Mouse (Mus musculus) embryonic facial prominence, embryonic 14.5 days (tissue): ENCODE data around the gene Insl5. TPM values are rescaled to one million over a fixed set of nuclear protein-coding genes. Genes with fewer than 3 reads are reported as not detected.
A peak's percentile ranks its signal among the peaks of the same experiment; 100 is the strongest.

Source experiments
- ATAC-seq: fragments of 200-750 bp; cut with Nextera tagmentation; 2 replicates; pipeline ENCODE4 v1.8.0; 2017; ENCODE audit warnings: low read depth, moderate number of reproducible peaks, moderate TSS enrichment
- DNase-seq: peaks from one replicate; pipeline ENCODE4 v3.0.0-alpha.2; 2015; ENCODE audit warnings: low spot score
- H3K27ac ChIP-seq: fragments of 300-500 bp; sonication (generic); replicated peaks from 2 replicates; pipeline ENCODE4 v1.5.1; 2014; ENCODE audit warnings: low read depth, mild to moderate bottlenecking, low read length, moderate library complexity
- H3K27me3 ChIP-seq: fragments of 300-500 bp; sonication (generic); replicated peaks from 2 replicates; pipeline ENCODE4 v1.6.1; 2014; ENCODE audit warnings: low read length; ENCODE audit not compliant: control insufficient read depth, insufficient read depth
- H3K36me3 ChIP-seq: fragments of 300-500 bp; sonication (generic); 2 replicates; pipeline ENCODE4 v1.6.1; 2014; ENCODE audit warnings: low read length, mixed read lengths; ENCODE audit not compliant: control insufficient read depth, insufficient read depth
- H3K4me1 ChIP-seq: fragments of 300-500 bp; sonication (generic); 2 replicates; pipeline ENCODE4 v1.6.1; 2014; ENCODE audit warnings: antibody characterized with exemption, low read length; ENCODE audit not compliant: control insufficient read depth, insufficient read depth
- H3K4me2 ChIP-seq: fragments of 300-500 bp; sonication (generic); 2 replicates; pipeline ENCODE4 v1.6.1; 2014; ENCODE audit warnings: low read depth, mild to moderate bottlenecking, low read length, moderate library complexity, mixed read lengths
- H3K4me3 ChIP-seq: fragments of 300-500 bp; sonication (generic); 2 replicates; pipeline ENCODE4 v1.5.1; 2014; ENCODE audit warnings: low read depth, mild to moderate bottlenecking, low read length
- H3K9ac ChIP-seq: fragments of 300-500 bp; sonication (generic); 2 replicates; pipeline ENCODE4 v1.6.1; 2014; ENCODE audit warnings: low read depth, mild to moderate bottlenecking, low read length, moderate library complexity, mixed read lengths
- H3K9me3 ChIP-seq: fragments of 300-500 bp; sonication (generic); 2 replicates; pipeline ENCODE4 v1.6.1; 2016; ENCODE audit warnings: low read length; ENCODE audit not compliant: control insufficient read depth
- WGBS: fragments of 180-500 bp; shearing (Covaris S2); extraction: QIAGEN DNeasy Blood & Tissue Kit; methylation state at CpG from one replicate; pipeline ENCODE4 v1.1.7; 2014; 5-methylcytosine and 5-hydroxymethylcytosine counted together
- polyA plus RNA-seq: library from polyadenylated mRNA; unstranded; fragments of >200 nt; fragmentation: Nextera tagmentation; extraction: Ambion mirVana; gene quantifications from 2 replicates; pipeline ENCODE4 v1.2.1, GENCODE M21; 2014

Gene Insl5
- polyA plus RNA-seq, result not detected in 2 replicates

DNA sequence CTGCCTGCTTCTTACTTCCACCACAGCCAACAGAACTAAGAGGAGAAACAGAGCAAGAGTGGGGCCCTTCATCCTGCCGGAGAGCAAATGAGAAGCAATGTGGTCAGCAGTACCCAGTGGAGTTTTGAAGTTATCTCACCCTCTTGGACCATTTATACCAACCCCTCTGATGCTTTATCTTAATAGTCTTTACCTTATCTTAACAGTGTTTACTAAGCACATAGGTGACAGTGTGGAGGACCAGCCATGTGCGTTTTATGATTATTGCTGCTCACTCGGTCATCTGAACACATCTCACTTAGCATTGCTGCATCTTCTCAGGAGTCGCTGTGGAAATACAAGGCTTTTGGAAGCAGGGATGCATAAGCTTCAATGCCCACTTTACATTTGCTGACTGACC lies at the start of gene Insl5:
Insl5 (minus strand) TSS at position 222 of the 400 bp plus-strand sequence.
- DNase-seq (no peak), ATAC-seq (no peak)
- Histone ChIP-seq H3K27me3 (no peaks in the 10 kb centered on the region), H3K4me3 (no peak within 1 kb of the TSS), H3K9me3 (no peaks in the 10 kb centered on the region), H3K4me1 (no peaks in the 10 kb centered on the region), H3K9ac (no peak within 1 kb of the TSS), H3K27ac (no peak within 1 kb of the TSS), H3K36me3 (no peaks in the 10 kb centered on the region), H3K4me2 (no peak within 1 kb of the TSS)
- 88% methylated on average over 4 of the region's 4 CpGs for WGBS

DNA sequence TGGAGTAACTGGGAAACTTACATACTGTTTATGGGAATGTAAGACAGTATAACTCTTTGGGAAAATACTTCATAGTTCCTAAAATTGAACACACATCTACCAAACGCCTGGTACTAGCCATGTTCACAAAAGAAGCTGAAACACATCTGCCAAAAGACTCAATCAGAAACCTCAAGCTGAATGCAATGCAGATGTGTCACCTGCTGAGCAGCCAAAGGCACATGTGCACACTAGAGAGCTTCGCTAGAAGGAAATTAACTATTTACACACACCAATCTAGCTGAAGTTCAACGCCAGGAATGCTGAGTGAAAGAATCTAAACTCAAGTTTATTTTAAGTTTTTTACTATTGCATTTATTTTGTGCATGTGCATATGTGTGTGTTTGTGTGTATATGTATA lies 44.0 kb upstream of the Insl5 start:
- Histone ChIP-seq H3K4me2 (no peak overlapping the region), H3K36me3 (no peaks in the 10 kb centered on the region), H3K4me1 (no peaks in the 10 kb centered on the region), H3K9me3 (no peaks in the 10 kb centered on the region), H3K9ac (no peak overlapping the region), H3K4me3 (no peak overlapping the region), H3K27ac (no peak overlapping the region), H3K27me3 (no peaks in the 10 kb centered on the region)
- ATAC-seq, result no peak
- peak; percentile 30 for DNase-seq
- 45% methylated on average over 3 of the region's 3 CpGs for WGBS

DNA sequence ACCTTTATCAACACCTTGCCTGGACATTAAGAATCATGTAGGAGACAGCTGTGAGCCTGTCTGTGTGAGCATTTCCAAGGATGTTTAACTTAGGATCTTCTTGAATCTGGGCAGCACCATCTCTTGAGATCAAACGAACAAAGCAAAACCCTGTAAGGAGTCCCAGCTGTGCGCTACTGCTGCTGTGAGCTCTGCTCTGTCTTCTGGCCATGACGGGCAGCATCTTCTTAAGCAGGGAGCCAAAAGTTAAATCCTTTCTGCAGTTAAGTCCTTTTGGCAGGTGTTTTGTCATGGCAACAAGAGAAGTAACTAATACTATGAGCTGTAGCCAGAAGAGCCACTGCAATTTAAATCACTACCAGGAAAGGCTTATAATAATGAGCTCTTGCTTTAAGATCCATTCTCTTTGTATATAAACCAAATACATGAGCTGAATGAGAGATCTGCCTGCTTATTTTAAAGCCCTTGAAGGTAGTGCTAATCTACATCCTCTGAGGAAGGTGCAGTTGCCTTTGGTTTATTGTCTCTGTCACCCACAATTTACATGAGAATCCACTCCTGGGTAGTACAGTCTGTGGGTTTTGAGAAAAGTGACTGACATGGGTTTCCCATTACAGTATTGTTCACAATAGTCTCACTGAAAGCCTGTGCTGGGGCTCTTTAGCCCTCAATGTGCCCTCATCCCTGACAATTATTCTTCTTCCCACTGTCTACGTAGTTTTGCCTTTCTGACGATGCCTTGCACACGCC lies 41.4 kb upstream of the Insl5 start:
- no peaks in the 10 kb centered on the region for H3K4me1 ChIP-seq
- no peak overlapping the region for H3K27ac ChIP-seq
- 60% methylated on average over 6 of the region's 6 CpGs for WGBS
- H3K9ac ChIP-seq, result no peak overlapping the region
- ATAC-seq (peak; percentile 47; the same call in 1 of the 2 replicates), DNase-seq (peak; percentile 59)
- no peaks in the 10 kb centered on the region for H3K36me3 ChIP-seq
- no peak overlapping the region for H3K4me2 ChIP-seq
- H3K9me3 ChIP-seq, result no peaks in the 10 kb centered on the region
- H3K27me3 ChIP-seq, result no peaks in the 10 kb centered on the region
- H3K4me3 ChIP-seq, result no peak overlapping the region

DNA sequence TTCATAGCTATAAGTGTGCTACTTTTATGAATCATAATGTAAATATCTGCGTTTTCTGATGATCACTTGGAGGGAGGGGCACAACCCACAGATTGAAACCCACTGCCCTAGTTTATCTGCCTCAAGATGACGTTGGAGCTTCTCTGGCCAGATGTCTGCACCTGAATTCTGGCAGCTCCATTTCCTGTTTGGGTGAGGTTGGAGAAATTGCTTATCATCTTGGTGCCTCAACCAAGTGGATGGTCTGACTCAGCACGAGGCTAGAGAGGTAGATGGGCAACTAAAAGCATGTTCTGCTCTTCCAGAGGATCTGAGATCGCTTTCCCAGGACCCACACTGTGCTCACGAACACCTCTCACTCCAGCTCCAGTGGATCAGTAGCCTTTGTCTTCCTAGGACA lies 38.3 kb upstream of the Insl5 start:
- ATAC-seq, result no peak
- WGBS, result 70% methylated on average over 5 of the region's 5 CpGs
- Histone ChIP-seq H3K36me3 (no peaks in the 10 kb centered on the region), H3K27me3 (no peaks in the 10 kb centered on the region), H3K9me3 (no peaks in the 10 kb centered on the region), H3K4me1 (no peaks in the 10 kb centered on the region), H3K4me2 (no peak overlapping the region), H3K4me3 (no peak overlapping the region), H3K27ac (no peak overlapping the region), H3K9ac (no peak overlapping the region)
- DNase-seq, result no peak

DNA sequence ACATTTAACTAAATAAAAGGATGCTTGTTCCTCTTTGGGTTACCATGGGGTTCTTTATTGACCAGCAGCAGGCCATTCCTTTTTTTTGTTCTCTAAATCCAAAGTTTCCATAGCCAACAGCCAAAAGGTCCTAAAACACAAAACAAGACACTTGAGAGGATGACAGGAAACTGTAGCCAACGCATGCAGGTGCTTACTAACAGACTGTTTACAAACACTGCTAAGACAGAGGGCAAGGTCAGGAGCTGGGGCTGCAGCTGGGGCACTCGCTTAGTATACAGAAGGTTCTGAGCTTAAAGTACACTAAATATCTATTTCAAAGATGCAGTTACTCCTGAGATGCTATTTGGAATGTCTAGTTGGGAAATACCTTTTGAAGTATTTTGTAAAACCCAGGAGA lies 37.8 kb upstream of the Insl5 start:
- H3K4me3 ChIP-seq, result no peak overlapping the region
- H3K27ac ChIP-seq, result no peak overlapping the region
- no peak overlapping the region for H3K4me2 ChIP-seq
- H3K9ac ChIP-seq, result no peak overlapping the region
- H3K9me3 ChIP-seq, result no peaks in the 10 kb centered on the region
- DNase-seq, result no peak
- 80% methylated on average over 2 of the region's 2 CpGs for WGBS
- no peak for ATAC-seq
- H3K36me3 ChIP-seq, result no peaks in the 10 kb centered on the region
- H3K4me1 ChIP-seq, result no peaks in the 10 kb centered on the region
- no peaks in the 10 kb centered on the region for H3K27me3 ChIP-seq

DNA sequence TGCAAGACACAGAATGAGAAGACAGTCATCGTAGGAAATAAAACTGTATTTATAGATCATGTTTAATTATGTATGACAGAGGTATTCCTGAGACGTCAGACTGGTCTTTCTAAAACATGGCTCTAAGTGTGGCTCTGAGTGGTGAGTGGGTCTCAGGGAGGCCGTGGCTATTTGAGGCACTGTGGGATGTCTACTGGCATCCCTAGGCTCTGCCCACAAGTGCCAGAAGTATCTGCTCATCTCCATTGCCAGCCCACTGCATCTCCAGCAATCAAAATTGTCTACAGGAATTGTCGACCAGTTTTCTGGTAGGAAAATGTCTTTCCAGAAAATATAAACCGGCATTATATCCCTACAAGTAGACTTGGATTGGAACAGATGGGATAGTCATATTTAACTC lies 30.3 kb upstream of the Insl5 start:
- ATAC-seq (no peak), DNase-seq (no peak)
- no peak overlapping the region for H3K4me2 ChIP-seq
- H3K36me3 ChIP-seq, result no peaks in the 10 kb centered on the region
- 0 out of 2 replicates have a peak, but pooled peaks cover 2% of the 10 kb centered on the region for H3K9me3 ChIP-seq
- no peaks in the 10 kb centered on the region for H3K27me3 ChIP-seq
- WGBS, result 82% methylated on average over 5 of the region's 5 CpGs
- no peaks in the 10 kb centered on the region for H3K4me1 ChIP-seq
- H3K9ac ChIP-seq, result no peak overlapping the region
- H3K27ac ChIP-seq, result no peak overlapping the region
- no peak overlapping the region for H3K4me3 ChIP-seq

DNA sequence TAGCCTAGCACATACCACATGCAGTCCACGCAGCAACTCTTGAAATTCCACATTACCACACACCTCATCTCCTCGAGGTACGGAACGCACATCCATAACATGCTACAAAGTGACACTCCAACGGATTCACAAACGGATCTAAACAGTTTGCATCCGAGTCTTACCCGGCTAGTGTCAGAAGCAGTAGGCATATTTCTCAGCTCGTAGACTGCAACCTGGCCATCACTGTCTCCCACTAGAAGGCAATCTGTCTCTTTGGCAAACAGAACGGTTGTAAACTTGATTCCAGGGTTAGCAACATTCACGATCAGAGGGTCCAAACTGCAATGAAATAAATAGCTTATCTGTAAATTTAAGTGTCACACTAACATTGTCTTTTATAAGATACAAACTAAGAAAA lies 21.4 kb upstream of the Insl5 start:
- WGBS, result 90% methylated on average over 11 of the region's 11 CpGs
- Histone ChIP-seq H3K9me3 (peaks cover 6% of the 10 kb centered on the region; the same call in 1 of the 2 replicates), H3K4me3 (no peak overlapping the region), H3K36me3 (no peaks in the 10 kb centered on the region), H3K4me1 (no peaks in the 10 kb centered on the region), H3K27ac (no peak overlapping the region), H3K27me3 (no peaks in the 10 kb centered on the region), H3K4me2 (no peak overlapping the region), H3K9ac (no peak overlapping the region)
- ATAC-seq (no peak), DNase-seq (no peak)

DNA sequence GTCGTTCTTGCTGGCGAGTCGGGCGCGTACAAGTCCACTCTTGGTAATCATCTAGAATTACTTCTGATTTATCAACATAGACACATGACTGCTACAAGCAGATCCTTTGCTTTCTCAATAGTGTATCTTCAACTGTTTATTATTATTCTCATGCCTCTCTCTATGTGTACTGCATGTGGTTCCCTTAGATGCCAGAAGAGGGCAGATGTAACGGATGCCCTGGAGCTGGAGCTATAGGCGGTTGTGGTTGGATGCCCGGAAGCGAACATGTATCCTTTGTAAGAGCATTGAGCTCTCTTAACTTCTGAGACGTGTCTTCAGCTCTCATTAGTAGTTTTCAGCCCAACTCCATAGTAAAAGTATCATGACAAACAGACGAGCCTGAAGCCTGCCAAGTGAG lies 16.4 kb upstream of the Insl5 start:
- H3K4me3 ChIP-seq, result no peak overlapping the region
- H3K27me3 ChIP-seq, result no peaks in the 10 kb centered on the region
- WGBS, result 91% methylated on average over 11 of the region's 11 CpGs
- no peaks in the 10 kb centered on the region for H3K4me1 ChIP-seq
- H3K27ac ChIP-seq, result no peak overlapping the region
- no peaks in the 10 kb centered on the region for H3K36me3 ChIP-seq
- H3K9ac ChIP-seq, result no peak overlapping the region
- DNase-seq, result no peak
- ATAC-seq, result no peak
- no peaks in the 10 kb centered on the region for H3K9me3 ChIP-seq
- H3K4me2 ChIP-seq, result no peak overlapping the region

DNA sequence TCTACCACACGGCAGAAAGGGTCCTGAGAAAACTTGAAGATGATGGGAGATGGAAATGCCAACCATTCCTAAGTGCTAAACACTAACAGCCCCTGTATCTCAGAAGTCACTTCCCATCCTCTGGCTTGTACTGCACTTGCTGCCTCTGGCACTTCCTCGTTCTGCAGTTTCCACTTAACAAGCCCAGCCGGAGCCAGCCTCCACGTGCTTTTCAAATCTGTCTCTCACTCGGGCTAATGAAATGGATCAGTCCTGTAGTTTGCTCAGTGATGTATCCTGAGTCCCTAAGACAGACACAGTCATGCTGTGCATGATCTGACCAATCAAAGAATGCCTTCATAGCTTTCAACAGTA lies 13.2 kb upstream of the Insl5 start:
- Histone ChIP-seq H3K4me3 (no peak overlapping the region), H3K4me2 (no peak overlapping the region), H3K36me3 (no peaks in the 10 kb centered on the region), H3K9me3 (no peaks in the 10 kb centered on the region), H3K27me3 (no peaks in the 10 kb centered on the region), H3K4me1 (no peaks in the 10 kb centered on the region), H3K27ac (no peak overlapping the region), H3K9ac (no peak overlapping the region)
- DNase-seq (no peak), ATAC-seq (no peak)
- 38% methylated on average over 5 of the region's 5 CpGs for WGBS
